Mouse (Mus musculus) heart, embryonic 13.5 days (tissue): Measurements from ENCODE around the gene Ppp2ca. TPM values are rescaled to one million over a fixed set of nuclear protein-coding genes. Genes with fewer than 3 reads are reported as not detected.

Experiments used
- ATAC-seq: fragments of 200-750 bp; cut with Nextera tagmentation; 2 replicates; pipeline ENCODE4 v1.8.0; 2017; ENCODE audit warnings: moderate TSS enrichment; ENCODE audit not compliant: insufficient number of reproducible peaks, low FRiP score, low TSS enrichment; ENCODE audit errors: extremely low read depth
- H3K27ac ChIP-seq: fragments of 300-500 bp; sonication (generic); replicated peaks from 2 replicates; pipeline ENCODE4 v1.5.1; 2015; ENCODE audit warnings: moderate library complexity, mild to moderate bottlenecking, inconsistent platforms
- H3K27me3 ChIP-seq: fragments of 300-500 bp; sonication (generic); replicated peaks from 2 replicates; pipeline ENCODE4 v1.6.1; 2015; ENCODE audit warnings: mild to moderate bottlenecking, inconsistent platforms
- H3K36me3 ChIP-seq: fragments of 300-500 bp; sonication (generic); 2 replicates; pipeline ENCODE4 v1.6.1; 2015; ENCODE audit warnings: mild to moderate bottlenecking, inconsistent platforms
- H3K4me1 ChIP-seq: fragments of 300-500 bp; sonication (generic); 2 replicates; pipeline ENCODE4 v1.6.1; 2015; ENCODE audit warnings: inconsistent platforms
- H3K4me2 ChIP-seq: fragments of 300-500 bp; sonication (generic); 2 replicates; pipeline ENCODE4 v1.6.1; 2015; ENCODE audit warnings: inconsistent platforms, mild to moderate bottlenecking, moderate library complexity
- H3K4me3 ChIP-seq: fragments of 300-500 bp; sonication (generic); 2 replicates; pipeline ENCODE4 v1.5.1; 2015; ENCODE audit warnings: moderate library complexity, mild to moderate bottlenecking, inconsistent platforms
- H3K9ac ChIP-seq: fragments of 300-500 bp; sonication (generic); 2 replicates; pipeline ENCODE4 v1.6.1; 2015; ENCODE audit warnings: inconsistent platforms, mild to moderate bottlenecking, moderate library complexity
- H3K9me3 ChIP-seq: fragments of 300-500 bp; sonication (generic); 2 replicates; pipeline ENCODE4 v1.6.1; 2016; ENCODE audit warnings: inconsistent platforms
- WGBS: fragments of 180-500 bp; shearing (Covaris S2); methylation state at CpG from one replicate; pipeline ENCODE4 v1.1.7; 2015; ENCODE audit warnings: mixed read lengths; 5-methylcytosine and 5-hydroxymethylcytosine counted together
- polyA plus RNA-seq: library from polyadenylated mRNA; unstranded; fragments of >200 nt; fragmentation: Nextera tagmentation; extraction: Ambion mirVana; gene quantifications from 2 replicates; pipeline ENCODE4 v1.2.1, GENCODE M21; 2015

The Ppp2ca gene
- polyA plus RNA-seq, result 64.2 and 68.9 TPM in 2 replicates

DNA sequence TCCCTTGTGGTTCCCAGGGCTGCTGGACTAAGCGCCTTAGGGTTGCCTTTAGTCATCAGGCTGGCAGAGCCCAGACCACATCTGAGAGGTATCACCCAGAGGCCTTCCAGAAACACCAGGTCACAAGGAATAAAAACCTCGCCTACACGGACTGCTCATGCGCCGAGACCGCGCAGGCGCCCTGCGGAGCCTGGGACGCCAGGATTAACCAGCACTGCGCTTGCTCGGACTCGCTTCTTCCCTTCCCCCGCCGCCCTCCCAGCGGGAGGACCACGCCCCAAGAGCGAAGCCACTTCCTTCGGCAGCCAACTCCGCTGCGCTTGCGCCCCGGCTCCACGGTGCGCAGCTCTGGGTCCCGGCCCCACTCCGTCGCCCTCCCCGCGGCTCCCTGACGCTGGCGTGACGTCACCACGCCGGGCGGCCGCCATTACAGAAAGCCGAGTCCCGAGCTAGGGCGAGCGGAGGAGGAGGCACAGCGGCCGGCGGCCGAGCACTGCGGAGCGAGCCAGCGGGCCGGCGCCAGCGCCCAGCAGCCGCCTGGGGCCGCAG, at the start of gene Ppp2ca:
TSS of gene Ppp2ca (plus strand) at position 284 of the 549 bp plus-strand sequence.
- Histone ChIP-seq H3K36me3 (peaks cover 3% of the 10 kb centered on the region; the same call in 1 of the 2 replicates), H3K4me1 (peaks cover 46% of the 10 kb centered on the region), H3K27ac (peak within 1 kb of the TSS; percentile 100), H3K9me3 (no peaks in the 10 kb centered on the region), H3K4me2 (peak within 1 kb of the TSS; percentile 97), H3K9ac (peak within 1 kb of the TSS; percentile 100), H3K4me3 (peak within 1 kb of the TSS; percentile 77), H3K27me3 (no peaks in the 10 kb centered on the region)
- ATAC-seq, result peak; percentile 95
- WGBS, result under 1% methylated on average over 53 of the region's 53 CpGs

DNA sequence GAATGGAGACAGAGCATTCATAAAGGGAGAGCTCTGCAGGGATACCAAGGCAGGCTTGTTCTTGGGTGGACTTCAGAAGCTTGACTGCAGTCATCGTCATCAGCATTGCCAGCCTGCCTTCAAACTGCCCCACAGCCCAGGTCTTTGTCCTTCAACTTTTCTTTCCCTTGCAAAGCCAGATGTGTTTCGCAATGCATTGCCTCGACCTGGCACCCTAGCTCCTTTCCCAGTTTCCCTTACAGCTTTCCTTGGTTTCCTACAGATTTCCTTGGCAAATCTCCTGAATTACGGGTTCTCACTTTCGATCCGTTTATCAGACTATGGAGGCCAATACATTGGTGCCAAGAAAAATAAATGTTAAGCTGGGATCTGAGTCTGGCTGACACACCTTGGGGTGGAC, 45.1 kb upstream of the Ppp2ca start:
- Histone ChIP-seq H3K27ac (no peak overlapping the region), H3K9ac (no peak overlapping the region), H3K4me3 (no peak overlapping the region), H3K4me2 (no peak overlapping the region), H3K9me3 (no peaks in the 10 kb centered on the region), H3K27me3 (no peaks in the 10 kb centered on the region), H3K4me1 (peaks cover 20% of the 10 kb centered on the region), H3K36me3 (no peaks in the 10 kb centered on the region)
- no peak for ATAC-seq
- 62% methylated on average over 6 of the region's 6 CpGs for WGBS

DNA sequence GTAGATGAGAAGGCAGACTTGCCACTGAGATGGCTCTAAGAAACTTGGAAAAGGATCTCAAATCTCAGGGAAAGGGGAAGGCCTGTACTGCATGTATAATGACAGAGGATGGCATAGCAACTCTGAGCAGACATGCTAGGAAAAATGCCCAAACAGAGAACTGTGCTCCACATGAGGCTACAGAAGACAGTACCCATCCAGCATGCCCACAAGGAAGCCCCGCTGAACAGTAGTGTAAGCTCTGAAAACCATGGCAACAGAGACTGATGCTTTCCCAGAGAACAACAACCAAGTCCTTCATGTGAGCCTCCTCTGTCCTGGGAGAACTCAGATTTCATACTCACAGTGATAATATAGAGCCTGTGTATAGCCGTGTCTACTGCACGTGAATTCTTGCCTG, 43.8 kb upstream of the Ppp2ca start:
- ATAC-seq, result no peak
- Histone ChIP-seq H3K27ac (no peak overlapping the region), H3K27me3 (no peaks in the 10 kb centered on the region), H3K9me3 (no peaks in the 10 kb centered on the region), H3K4me3 (no peak overlapping the region), H3K9ac (no peak overlapping the region), H3K36me3 (no peaks in the 10 kb centered on the region), H3K4me2 (no peak overlapping the region), H3K4me1 (peaks cover 20% of the 10 kb centered on the region)
- 82% methylated on average over 3 of the region's 3 CpGs for WGBS

DNA sequence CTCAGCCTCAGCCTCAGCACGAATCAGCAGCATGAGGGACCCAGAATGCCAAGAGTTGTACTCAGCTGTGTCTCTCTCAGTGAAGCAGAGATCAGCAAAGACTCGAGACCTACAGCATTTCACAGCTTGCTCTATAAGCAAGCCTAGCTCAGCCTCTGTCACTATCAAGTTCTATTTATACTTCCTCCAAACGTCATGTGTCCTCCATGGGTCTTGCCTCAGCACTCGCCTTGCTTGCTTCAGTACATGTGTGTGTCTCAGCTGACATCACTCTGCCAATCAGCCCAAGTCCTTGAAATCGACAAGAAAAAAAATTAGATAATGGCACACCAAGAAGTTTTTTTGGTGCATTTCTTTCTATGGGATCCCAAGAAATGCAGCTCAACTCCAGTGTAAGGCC, 42.3 kb upstream of the Ppp2ca start:
- WGBS, result 42% methylated on average over 5 of the region's 5 CpGs
- Histone ChIP-seq H3K4me1 (peaks cover 20% of the 10 kb centered on the region), H3K4me2 (no peak overlapping the region), H3K27ac (peak overlapping the region; percentile 73), H3K4me3 (no peak overlapping the region), H3K27me3 (no peaks in the 10 kb centered on the region), H3K9me3 (no peaks in the 10 kb centered on the region), H3K36me3 (no peaks in the 10 kb centered on the region), H3K9ac (0 out of 2 replicates have a peak overlapping the region, but pooled peaks have one; percentile 14)
- ATAC-seq, result no peak

DNA sequence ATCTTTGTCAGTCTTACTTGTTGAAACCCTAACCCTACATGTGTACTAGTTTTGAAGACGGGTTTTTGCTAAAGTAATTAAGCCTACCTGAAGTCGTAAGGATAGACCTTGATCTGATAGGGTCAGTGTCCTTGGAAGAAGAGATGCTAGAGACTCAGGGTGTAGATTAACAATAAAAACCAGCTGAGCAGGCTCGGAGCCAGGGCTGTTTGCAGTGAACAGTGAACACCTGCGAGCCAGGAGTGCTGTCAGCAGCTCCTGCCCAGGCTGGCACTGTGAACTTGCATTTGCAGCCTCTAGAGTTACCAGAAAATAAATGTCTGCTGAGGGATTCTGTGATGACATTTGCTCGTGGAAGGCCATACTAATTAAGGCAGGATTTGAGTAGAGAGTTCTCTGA, 39.5 kb upstream of the Ppp2ca start:
- no peaks in the 10 kb centered on the region for H3K36me3 ChIP-seq

DNA sequence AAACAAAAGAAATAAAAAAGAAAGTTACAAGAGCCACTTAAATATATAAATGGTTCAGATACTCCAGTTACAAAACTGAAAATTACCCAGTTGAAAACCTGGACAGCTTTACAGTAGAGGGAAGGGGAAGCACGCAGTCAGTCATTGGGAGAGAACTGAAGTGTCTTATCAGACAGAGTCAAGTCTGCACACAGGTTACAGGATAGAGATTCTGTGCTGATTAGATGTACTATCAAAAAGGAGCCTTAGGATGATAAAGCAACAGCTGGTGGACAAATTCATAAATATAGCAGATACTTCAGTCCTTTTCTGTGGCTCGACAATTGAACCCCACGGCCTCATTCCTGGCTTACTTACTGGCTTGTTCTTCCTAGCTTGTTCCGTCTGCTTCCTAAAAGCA, 38.2 kb upstream of the Ppp2ca start:
- Histone ChIP-seq H3K9me3 (no peaks in the 10 kb centered on the region), H3K4me1 (peaks cover 9% of the 10 kb centered on the region), H3K27me3 (no peaks in the 10 kb centered on the region), H3K27ac (no peak overlapping the region), H3K4me2 (no peak overlapping the region), H3K36me3 (no peaks in the 10 kb centered on the region), H3K9ac (no peak overlapping the region), H3K4me3 (no peak overlapping the region)
- WGBS, result 84% methylated on average over 4 of the region's 4 CpGs
- ATAC-seq, result no peak

More for the DNA sequence above, 39.5 kb upstream of the Ppp2ca start:
- Histone ChIP-seq H3K9me3 (no peaks in the 10 kb centered on the region), H3K4me3 (no peak overlapping the region), H3K27me3 (no peaks in the 10 kb centered on the region), H3K9ac (no peak overlapping the region), H3K4me2 (no peak overlapping the region), H3K27ac (no peak overlapping the region), H3K4me1 (peaks cover 9% of the 10 kb centered on the region)
- WGBS, result 67% methylated on average over 5 of the region's 5 CpGs
- no peak for ATAC-seq

DNA sequence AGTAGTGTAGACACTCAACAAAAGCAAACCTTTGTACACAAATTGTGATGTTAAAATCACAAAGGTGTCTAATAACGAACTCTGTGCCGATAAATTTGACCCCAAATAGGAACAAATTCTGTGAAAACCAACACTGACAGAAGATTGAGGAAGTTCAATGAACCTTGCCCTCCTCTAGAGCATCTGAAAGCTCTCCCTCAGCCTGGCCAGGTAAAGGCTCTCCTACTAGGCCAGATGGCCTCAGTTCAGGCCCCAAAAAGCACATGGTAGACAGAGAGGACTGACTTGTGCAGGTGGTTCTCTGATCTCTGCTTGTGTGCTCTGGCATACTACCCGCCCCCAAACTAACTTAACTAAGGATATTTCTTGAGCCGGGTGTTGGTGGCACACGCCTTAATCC, 36.1 kb upstream of the Ppp2ca start:
- whole genome bisulfite sequencing, result 87% methylated on average over 5 of the region's 5 CpGs
- Histone ChIP-seq H3K4me2 (no peak overlapping the region), H3K9me3 (no peaks in the 10 kb centered on the region), H3K4me3 (no peak overlapping the region), H3K9ac (no peak overlapping the region), H3K36me3 (no peaks in the 10 kb centered on the region), H3K27me3 (no peaks in the 10 kb centered on the region), H3K27ac (no peak overlapping the region), H3K4me1 (0 out of 2 replicates have a peak, but pooled peaks cover 2% of the 10 kb centered on the region)
- no peak for ATAC-seq

DNA sequence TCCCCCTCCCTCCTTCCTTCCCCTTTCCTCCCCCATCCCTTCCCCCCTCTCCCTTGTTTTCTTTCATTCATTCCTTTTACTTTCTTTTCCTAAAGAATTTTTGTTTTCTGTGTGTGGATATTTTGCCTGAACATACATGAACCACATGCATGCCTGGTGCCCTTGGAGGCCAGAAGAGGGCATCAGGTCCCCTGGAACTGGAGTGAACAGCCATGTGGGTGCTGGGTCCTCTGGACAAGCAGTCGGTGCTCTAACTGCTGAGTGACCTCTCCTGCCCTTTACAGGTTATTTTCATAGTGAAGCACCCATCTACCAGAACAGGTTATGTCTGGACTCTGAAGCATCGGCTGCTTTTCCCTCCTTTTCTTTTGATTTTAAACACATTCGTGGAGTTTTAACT, 34.1 kb upstream of the Ppp2ca start:
- no peak overlapping the region for H3K27ac ChIP-seq
- H3K36me3 ChIP-seq, result no peaks in the 10 kb centered on the region
- H3K4me3 ChIP-seq, result no peak overlapping the region
- no peak overlapping the region for H3K9ac ChIP-seq
- WGBS, result 43% methylated on average over 3 of the region's 3 CpGs
- no peak for ATAC-seq
- H3K27me3 ChIP-seq, result no peaks in the 10 kb centered on the region
- H3K4me2 ChIP-seq, result no peak overlapping the region
- no peaks in the 10 kb centered on the region for H3K9me3 ChIP-seq
- 0 out of 2 replicates have a peak, but pooled peaks cover 2% of the 10 kb centered on the region for H3K4me1 ChIP-seq

DNA sequence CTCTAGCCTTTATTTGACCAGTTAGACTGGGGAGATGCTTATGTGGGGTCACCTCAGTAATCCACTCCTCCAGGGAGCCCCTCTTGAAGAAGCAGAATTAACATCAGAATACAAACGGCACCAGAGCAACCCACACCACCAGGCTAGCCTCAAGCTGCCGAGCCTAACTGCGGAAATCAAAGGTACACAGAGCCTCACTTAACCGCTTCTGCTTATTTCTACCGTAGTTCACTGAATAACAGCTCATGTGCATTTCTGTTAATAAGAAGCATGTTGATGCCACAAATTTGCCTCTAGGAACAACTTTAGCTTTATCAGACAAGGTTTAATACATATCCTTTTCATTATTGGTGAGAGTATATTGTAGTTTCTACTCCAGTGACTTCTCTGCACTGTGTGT, 32.6 kb upstream of the Ppp2ca start:
- H3K4me3 ChIP-seq, result no peak overlapping the region
- no peaks in the 10 kb centered on the region for H3K36me3 ChIP-seq
- no peak for ATAC-seq
- H3K4me1 ChIP-seq, result 0 out of 2 replicates have a peak, but pooled peaks cover 2% of the 10 kb centered on the region
- 10% methylated on average over 5 of the region's 5 CpGs for WGBS
- H3K27me3 ChIP-seq, result no peaks in the 10 kb centered on the region
- no peaks in the 10 kb centered on the region for H3K9me3 ChIP-seq
- H3K9ac ChIP-seq, result peak overlapping the region; percentile 55; the same call in 1 of the 2 replicates
- no peak overlapping the region for H3K27ac ChIP-seq
- no peak overlapping the region for H3K4me2 ChIP-seq

DNA sequence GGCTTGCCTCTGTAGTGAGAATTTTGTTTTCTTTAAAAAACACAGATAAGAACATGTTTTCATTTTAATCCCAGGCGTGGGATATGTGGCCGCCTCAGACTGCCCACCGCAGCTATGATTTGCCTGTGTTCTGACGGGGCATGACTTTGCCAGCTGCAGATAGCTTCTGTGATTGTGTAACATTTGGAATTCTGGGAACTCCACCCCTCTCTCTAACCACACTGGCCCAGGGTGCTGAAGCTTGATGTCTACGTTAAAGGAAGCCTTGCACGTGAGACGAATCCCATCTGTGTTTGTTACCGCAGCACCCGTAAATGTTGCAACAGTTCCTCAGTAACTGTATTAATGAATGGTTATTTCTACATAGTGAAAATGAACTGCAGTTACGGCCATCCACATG, 26.7 kb upstream of the Ppp2ca start:
- ATAC-seq, result no peak
- H3K9me3 ChIP-seq, result no peaks in the 10 kb centered on the region
- 60% methylated on average over 10 of the region's 10 CpGs for WGBS

DNA sequence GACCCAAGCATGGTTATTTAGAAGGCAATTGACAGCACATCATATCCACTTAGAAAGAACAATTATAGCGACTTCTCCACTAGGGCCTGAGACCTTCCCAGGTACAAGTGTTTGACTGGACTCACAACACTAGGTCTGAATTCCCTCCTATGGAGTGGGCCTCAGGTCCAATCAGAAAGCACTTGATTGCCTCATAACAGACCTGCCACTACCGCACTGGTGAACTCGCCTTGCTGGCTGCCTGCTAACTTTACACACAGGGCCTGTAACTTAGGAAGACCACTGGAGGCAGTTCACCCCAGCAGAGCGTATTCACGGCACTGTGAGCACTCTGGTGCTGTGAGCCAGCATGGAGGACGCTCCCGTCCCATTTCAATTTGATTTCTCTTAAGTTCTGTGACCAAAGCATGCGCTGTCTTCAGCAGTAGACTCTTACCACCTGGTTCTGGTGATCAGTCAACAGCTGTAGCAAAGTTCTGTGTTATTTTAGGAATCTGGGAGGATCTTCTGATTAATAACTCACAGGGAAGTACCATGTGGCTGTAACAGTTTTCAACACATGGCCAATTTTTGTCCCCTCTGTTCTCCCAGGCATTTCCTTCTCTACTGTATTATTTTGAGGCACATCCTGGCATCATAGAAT, 24.8 kb upstream of the Ppp2ca start:
- peaks cover 26% of the 10 kb centered on the region for H3K4me1 ChIP-seq
- no peaks in the 10 kb centered on the region for H3K9me3 ChIP-seq
- WGBS, result 76% methylated on average over 8 of the region's 8 CpGs
- no peak overlapping the region for H3K27ac ChIP-seq
- no peak overlapping the region for H3K9ac ChIP-seq
- no peak for ATAC-seq
- no peak overlapping the region for H3K4me2 ChIP-seq
- H3K36me3 ChIP-seq, result no peaks in the 10 kb centered on the region
- H3K4me3 ChIP-seq, result no peak overlapping the region
- no peaks in the 10 kb centered on the region for H3K27me3 ChIP-seq

More for the DNA sequence above, 26.7 kb upstream of the Ppp2ca start:
- H3K27me3 ChIP-seq, result no peaks in the 10 kb centered on the region
- H3K27ac ChIP-seq, result no peak overlapping the region
- H3K36me3 ChIP-seq, result no peaks in the 10 kb centered on the region
- no peak overlapping the region for H3K9ac ChIP-seq
- H3K4me3 ChIP-seq, result no peak overlapping the region
- H3K4me2 ChIP-seq, result no peak overlapping the region
- H3K4me1 ChIP-seq, result peaks cover 13% of the 10 kb centered on the region; the same call in 1 of the 2 replicates
